Mouse (Mus musculus) adrenal gland, postnatal 36 days (tissue): ENCODE data around the gene Ttll3. TPM values are rescaled to one million over a fixed set of nuclear protein-coding genes. Genes with fewer than 3 reads are reported as not detected.

Experiments used
- DNase-seq, 2 experiments: peaks; one replicate each; pipeline ENCODE4 v3.0.0; 2021; ENCODE audit warnings: mixed read lengths in 1 of 2
- long read RNA-seq, 2 experiments: library from polyadenylated mRNA; stranded (forward); transcript quantifications; one replicate each; pipeline ENCODE4 v2.0.0; 2021; ENCODE audit warnings: borderline sequencing depth in 2 of 2
- total RNA-seq, 2 experiments: library from RNA; stranded (reverse); gene quantifications; 2 replicates each; pipeline ENCODE4 v1.2.3; 2021

Gene Ttll3
- total RNA-seq: 1 to 10 TPM; 2.2 to 3.6 TPM
- long read RNA-seq, experiment 1: 0 reads
- long read RNA-seq, experiment 2, partial matches to known transcripts: 0 of 1 reads
- long read RNA-seq, experiment 2, other reads (novel, unspliced or antisense): 1 of 1 reads

DNA sequence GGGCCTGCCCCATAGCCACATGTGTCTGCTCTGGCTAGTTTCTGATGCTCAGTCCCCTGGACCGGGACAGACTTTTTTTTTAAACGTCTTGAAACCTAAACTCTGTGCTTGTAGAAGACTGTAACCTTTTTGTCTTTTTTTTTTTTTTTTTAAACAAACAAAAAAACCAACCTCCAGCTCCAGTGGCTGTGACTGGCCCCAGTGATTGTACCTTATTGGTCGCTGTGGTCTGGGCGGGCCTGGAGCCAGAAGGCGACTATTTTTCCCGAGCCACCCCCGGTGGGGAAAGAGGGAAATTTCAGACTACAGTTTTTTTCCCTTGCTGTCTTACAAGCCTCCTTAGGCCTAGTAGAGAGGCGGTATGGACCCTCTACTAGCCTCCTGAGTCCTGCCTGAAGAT is at the start of gene Ttll3:
Gene Ttll3 (plus strand): TSS at position 301 of the 400 bp plus-strand sequence.
- DNase-seq: no peak

DNA sequence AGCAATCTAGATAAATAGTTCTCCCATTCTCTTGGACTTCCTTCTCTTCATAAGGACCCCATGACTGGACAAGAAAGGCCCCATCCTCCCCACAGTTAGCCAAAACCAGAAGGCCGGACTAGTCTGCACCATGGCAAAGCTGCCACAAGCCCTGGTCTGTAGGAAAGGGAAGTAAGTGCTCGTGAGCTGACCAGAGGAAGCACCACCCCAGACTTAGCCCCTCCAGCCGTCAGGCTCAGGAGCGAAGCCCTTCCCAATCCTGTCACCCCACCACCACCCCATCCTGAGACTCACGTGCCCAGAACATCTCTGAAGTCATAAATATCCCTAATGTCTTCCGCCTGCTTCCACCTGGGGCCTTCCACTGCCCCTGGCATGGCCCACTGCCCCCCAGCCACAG is 47.5 kb upstream of the Ttll3 start:
- no peak for DNase-seq

GRCm38 (mm10) chr6:113342297-113342696 is 46.8 kb upstream of the Ttll3 start:
- no peak for DNase-seq

DNA sequence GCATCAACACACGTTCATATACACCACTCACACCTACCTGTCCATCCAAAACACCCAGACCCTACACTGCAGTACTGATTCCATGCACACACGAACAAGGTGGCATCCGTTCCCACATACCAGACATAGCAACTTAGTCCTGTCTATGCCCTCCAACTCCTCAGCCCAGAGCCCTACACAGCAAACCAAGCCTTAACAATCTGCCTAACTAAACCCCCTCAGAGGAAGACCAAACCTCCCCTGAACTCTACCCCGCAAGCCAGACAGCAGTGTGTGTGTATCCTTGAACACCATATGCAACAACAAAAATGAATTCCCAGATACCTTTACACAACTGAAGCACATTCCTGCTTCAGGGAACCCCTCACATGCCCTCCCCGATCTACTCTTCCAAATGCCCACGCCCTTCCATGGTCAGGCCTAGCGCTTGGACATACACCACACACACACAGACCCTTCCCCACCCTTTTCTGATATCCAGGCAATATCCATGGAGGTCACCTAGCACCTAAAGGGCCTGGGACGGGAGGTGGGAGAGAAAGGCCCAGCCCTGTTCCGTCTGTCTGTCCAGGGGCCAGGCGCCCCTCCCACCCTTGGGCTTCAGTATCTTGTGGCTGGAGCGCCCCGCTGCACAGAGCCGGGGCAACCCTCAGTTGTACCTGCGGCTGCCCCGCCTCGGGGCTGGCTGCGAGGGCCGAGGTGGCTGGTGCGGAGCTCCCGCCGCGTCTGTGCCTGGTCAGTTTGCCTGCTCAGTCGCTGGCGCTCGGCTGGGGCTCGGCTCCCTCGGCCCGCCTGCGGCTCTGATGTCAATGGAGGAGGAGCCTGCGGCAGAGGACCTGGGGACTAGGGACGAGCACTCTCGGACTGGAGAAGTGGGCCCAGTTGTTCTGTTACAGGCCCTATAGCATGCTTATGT is 45.6 kb upstream of the Ttll3 start, which contains the start of gene Camk1:
Gene Camk1 (minus strand): TSS at position 808 of the 916 bp plus-strand sequence.
- DNase-seq: peak; percentile 93

DNA sequence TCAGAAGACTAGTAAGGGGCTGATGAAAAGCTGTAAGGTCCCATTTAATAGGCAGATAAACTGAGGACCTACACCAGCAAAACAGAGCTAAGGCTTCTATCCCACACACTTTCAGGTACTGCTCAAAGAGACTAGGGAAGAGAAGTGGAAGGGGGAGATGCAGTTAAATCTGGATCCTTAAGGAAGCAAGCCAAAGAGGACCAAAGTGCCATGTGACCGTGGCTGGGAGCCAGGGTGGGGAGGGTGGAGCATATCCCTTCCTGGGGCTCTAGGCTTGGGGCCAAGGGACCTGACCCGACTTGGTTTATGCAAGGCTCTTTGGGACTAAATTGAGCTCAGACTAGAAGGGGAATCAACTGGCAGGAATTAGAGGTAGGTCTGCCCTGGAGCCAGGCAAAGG is 44.7 kb upstream of the Ttll3 start:
- DNase-seq: peak; percentile 82 to 88

- DNase-seq: no peak
Measured at GRCm38 (mm10) chr6:113346897-113347296, 42.2 kb upstream of the Ttll3 start.

DNA sequence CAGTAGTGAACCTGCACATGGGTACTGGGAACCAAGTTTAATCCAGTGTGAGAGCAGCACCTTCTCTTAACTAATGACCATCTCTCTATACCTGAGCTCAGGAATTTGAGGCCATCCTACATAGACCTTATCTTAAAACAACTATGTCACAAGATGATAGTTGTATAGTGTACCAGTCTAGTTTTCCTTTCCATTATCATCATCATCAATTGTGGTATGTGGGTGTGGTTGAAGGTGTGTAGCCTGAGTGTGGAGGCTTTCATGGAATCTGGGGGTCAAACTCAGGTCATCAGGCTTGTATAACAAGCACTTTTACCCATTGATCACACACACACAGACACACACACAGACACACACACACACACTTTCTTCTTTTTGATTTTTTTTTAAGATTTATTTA is 38.5 kb upstream of the Ttll3 start:
- DNase-seq: no peak

- DNase-seq: no peak
Measured at GRCm38 (mm10) chr6:113351161-113351560, 37.9 kb upstream of the Ttll3 start.

- no peak for DNase-seq
Measured at GRCm38 (mm10) chr6:113351653-113352052, 37.4 kb upstream of the Ttll3 start.

DNA sequence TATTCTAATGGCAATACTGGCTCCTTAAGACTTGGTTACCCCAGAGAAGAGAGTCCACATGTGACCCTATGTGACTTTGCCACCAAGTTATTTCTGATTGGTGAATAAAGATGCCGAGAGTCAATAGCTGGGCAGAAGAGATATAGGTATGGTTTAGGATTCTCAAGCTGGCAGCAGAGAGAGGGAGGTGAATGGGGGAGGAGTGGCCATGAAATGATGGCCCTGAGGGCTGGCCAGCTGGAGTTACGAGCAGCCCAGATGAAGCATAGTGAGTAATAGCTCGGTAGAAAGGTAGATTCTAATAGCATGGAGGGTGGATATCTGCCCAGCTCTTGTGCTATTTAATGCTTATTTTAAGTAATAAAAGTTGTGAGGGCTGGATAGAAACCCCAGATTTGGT is 36.2 kb upstream of the Ttll3 start:
- peak in 1 of 2 experiments; percentile 50 for DNase-seq

DNA sequence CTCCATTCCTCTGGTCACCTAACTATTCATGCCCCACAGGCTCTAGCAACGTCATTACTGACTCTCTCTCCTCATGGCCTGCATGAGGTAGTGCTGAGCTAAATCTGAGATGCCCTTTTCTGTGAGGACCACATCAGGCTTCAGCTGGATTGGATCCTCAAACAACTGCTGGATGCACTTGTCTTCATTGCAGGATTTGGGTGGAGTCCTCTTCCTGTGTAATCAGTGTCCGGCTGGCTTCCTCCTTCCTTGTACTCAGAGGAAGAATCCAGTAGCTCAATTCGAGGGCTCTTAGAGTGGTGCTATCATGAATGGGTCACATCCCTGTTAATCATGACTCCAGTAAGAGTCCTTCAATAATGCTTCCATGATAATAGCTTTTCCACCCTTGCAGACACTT is 35.4 kb upstream of the Ttll3 start:
- no peak for DNase-seq

DNA sequence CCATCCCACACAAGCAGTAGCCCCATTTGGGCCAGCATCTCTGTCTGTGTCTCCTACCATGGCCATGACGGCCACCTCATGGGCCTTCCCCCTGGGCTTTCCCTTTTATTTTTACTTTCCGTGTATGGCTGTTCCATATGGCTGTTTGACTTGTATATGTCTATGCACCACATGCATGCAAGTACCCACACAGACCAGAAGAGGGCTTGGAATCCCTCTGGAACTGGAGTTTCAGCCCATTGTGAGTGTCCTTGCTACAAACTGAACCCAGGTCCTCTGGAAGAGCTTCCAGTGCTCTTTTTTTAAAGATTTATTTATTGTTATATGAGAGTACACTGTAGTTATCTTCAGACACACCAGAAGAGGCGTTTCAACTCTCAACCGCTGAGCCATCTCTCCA is 27.6 kb upstream of the Ttll3 start:
- no peak for DNase-seq

- DNase-seq: no peak
Measured at GRCm38 (mm10) chr6:113362241-113362640, 26.8 kb upstream of the Ttll3 start.

- peak; percentile 31 to 68 for DNase-seq
Measured at GRCm38 (mm10) chr6:113364518-113365135, 24.4 kb upstream of the Ttll3 start.

- no peak for DNase-seq
Measured at GRCm38 (mm10) chr6:113366639-113367038, 22.4 kb upstream of the Ttll3 start.

- DNase-seq: no peak
Measured at GRCm38 (mm10) chr6:113367574-113367973, 21.5 kb upstream of the Ttll3 start.

DNA sequence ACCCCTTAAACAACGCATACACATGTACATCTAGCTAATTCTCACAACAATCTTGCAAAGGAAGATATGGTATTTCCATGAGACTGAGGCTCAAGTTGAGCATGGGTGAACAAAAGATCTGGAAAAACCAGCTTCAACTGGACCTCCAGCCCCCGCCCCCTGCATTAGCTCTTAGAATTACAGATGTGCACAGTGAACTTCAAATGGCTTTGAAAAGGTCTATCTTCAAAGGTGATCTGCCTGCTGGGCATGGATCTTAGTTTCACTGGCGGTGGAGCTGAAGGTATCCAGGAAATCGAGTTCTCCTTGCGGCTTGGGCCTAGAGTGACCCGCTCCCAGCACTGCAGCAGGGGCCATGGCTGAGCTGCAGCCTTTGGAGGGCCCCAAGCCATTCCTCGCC is 20.9 kb upstream of the Ttll3 start:
- no peak for DNase-seq

GRCm38 (mm10) chr6:113368577-113368976 is 20.5 kb upstream of the Ttll3 start:
- DNase-seq: no peak

GRCm38 (mm10) chr6:113370194-113370929 is 18.7 kb upstream of the Ttll3 start:
- no peak for DNase-seq

- DNase-seq: peak; percentile 19 to 22
Measured at GRCm38 (mm10) chr6:113373491-113373890, 15.6 kb upstream of the Ttll3 start.

DNA sequence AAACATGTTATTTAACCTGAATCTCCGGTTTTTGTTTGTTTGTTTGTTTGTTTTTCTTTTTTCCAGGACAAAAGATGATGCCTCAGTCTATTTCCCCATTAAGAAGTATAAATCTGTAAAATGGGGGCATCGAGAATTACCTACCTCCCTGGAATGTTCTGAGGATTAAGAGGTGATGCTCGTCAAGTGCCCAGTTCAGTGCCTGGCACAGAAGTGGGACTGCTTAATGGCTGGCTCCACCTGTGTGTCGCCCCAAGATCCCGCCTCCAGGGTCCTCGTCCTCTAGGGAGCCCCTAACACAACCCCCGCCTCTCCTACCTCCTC is 11.9 kb upstream of the Ttll3 start:
- no peak for DNase-seq
